Mouse (Mus musculus): ENCODE measurements at regions not wholly inside any gene's neighbourhood (a gene's known extent, or its start where the extent isn't known, plus 50 kb on each side); places are given as distances from the start of the nearest gene placed in this dataset.
"Not testable (repeated sequence)": the region's sequence is repeated elsewhere in the genome, so short reads cannot be mapped to it uniquely, and the experiment has no call there.

DNA sequence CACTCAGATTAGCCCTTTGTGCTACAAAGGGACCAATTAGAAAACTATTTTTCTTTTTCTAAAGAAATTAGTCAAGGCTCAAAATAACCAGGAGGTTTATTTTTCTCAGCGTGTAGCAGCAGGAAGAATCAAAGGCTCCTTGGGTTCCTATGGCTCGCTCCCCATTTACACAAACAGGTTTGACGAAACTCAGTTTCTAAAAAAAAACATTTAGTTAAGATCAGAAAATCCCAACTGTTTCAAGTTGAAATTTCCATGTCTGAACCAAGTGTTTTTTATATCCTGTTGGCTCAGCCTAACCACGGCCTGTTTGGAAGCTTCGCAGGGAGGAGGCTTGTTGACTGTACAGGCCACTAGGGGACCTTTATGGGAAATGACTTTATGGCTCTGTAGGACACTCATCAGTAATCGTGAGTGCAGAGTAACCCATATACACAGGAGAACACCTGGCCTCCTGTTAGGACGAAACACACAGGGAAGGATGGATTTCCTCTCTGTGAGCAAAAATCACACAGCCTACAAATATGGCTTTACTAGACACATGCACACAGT is 215.6 kb upstream of the Sesn3 start:
- 43% methylated on average over 7 of the region's 7 CpGs for WGBS

DNA sequence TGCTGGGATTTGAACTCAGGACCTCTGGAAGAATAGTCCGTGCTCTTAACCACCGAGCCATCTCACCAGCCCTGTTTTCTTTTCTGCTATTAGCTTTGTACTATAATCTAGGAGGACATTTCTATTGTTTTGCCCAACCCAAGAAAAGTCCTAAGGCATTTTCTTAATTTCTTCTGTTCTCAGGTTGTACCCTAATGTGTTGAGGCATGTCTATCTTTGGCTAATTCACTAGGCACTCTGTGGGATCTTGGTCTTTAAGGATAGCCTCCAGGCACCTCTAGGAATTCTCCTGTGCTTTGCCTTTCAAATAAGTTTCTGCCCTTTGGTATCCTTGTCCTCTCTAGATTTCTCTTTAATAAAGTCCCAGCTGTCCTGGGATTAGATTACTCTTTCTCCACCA is 214.6 kb upstream of the Sesn3 start:
- no peak overlapping the region for H3K9ac ChIP-seq (ENCODE audit: low read length)
- no peaks in the 10 kb centered on the region for H3K27me3 ChIP-seq (ENCODE audit: control insufficient read depth, insufficient read depth, low read length)
- no peaks in the 10 kb centered on the region for H3K9me3 ChIP-seq (replicated peaks; ENCODE audit: control insufficient read depth, low read length)
- no peak overlapping the region for H3K4me3 ChIP-seq (replicated peaks; ENCODE audit: low read length)
- H3K27ac ChIP-seq (ENCODE audit: low read length), result no peak overlapping the region
- no peak overlapping the region for H3K4me2 ChIP-seq (ENCODE audit: low read depth, low read length)
- no peaks in the 10 kb centered on the region for H3K36me3 ChIP-seq (ENCODE audit: control insufficient read depth, insufficient read depth, low read length)
- H3K4me1 ChIP-seq (ENCODE audit: control insufficient read depth, insufficient read depth, low read length), result peaks cover 34% of the 10 kb centered on the region
- WGBS, result 83% methylated on average over 2 of the region's 2 CpGs
- ATAC-seq (ENCODE audit: insufficient read depth, low FRiP score), result no peak

More for the DNA sequence above, 215.6 kb upstream of the Sesn3 start:
- Histone ChIP-seq H3K27ac (ENCODE audit: low read length) (peak overlapping the region; percentile 65), H3K9me3 (replicated peaks; ENCODE audit: control insufficient read depth, low read length) (no peaks in the 10 kb centered on the region), H3K4me2 (ENCODE audit: low read depth, low read length) (no peak overlapping the region), H3K4me3 (replicated peaks; ENCODE audit: low read length) (no peak overlapping the region), H3K9ac (ENCODE audit: low read length) (no peak overlapping the region), H3K27me3 (ENCODE audit: control insufficient read depth, insufficient read depth, low read length) (no peaks in the 10 kb centered on the region), H3K4me1 (ENCODE audit: control insufficient read depth, insufficient read depth, low read length) (peaks cover 34% of the 10 kb centered on the region), H3K36me3 (ENCODE audit: control insufficient read depth, insufficient read depth, low read length) (no peaks in the 10 kb centered on the region)
- ATAC-seq (ENCODE audit: insufficient read depth, low FRiP score), result no peak

DNA sequence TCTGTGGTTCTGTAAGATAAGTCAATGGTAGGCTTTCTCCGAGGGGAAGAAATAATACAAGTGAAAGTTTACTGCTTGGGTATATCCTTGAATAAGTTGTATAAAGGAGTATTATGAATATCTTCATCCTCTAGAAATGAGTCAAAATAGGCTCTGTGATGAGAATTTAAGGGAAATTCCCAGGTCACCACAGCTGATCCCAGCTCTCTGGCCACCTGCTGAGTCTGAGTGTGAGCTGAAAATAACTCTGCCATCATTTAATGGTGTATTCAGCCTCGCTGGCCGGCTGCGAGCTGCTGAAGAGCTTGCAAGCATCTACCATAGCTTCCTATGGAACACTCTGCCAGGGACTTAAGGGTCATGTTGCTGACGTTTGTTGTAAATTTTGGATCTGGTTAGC is 213.5 kb upstream of the Sesn3 start:
- no peak for ATAC-seq (ENCODE audit: insufficient read depth, low FRiP score)
- H3K4me2 ChIP-seq (ENCODE audit: low read depth, low read length), result no peak overlapping the region
- H3K4me1 ChIP-seq (ENCODE audit: control insufficient read depth, insufficient read depth, low read length), result peaks cover 28% of the 10 kb centered on the region
- no peak overlapping the region for H3K9ac ChIP-seq (ENCODE audit: low read length)
- no peaks in the 10 kb centered on the region for H3K36me3 ChIP-seq (ENCODE audit: control insufficient read depth, insufficient read depth, low read length)
- H3K27me3 ChIP-seq (ENCODE audit: control insufficient read depth, insufficient read depth, low read length), result no peaks in the 10 kb centered on the region
- H3K27ac ChIP-seq (ENCODE audit: low read length), result no peak overlapping the region
- 78% methylated on average over 5 of the region's 5 CpGs for WGBS
- H3K9me3 ChIP-seq (replicated peaks; ENCODE audit: control insufficient read depth, low read length), result no peaks in the 10 kb centered on the region
- H3K4me3 ChIP-seq (replicated peaks; ENCODE audit: low read length), result no peak overlapping the region

DNA sequence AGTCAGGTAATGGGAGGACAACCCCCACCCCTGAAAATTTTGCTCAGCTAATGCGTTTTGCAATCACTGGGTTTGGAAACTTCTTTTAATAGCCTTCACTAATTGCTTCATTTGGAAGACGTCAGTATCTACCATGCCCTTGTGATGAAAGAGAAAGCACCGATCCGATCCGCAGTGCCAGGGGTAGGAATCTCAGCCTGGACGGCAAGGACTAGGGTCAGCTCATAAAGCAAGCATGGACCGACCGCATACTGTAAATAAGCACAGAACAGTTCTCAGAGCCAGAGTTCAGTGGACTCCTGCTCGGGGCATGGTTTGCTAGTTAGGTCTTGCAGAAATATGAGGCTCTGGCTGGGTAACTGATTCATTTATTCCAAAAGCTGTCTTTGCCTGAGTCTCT is 213.0 kb upstream of the Sesn3 start:
- Histone ChIP-seq H3K4me2 (ENCODE audit: low read depth, low read length) (no peak overlapping the region), H3K4me1 (ENCODE audit: control insufficient read depth, insufficient read depth, low read length) (peaks cover 24% of the 10 kb centered on the region), H3K27me3 (ENCODE audit: control insufficient read depth, insufficient read depth, low read length) (no peaks in the 10 kb centered on the region), H3K9me3 (replicated peaks; ENCODE audit: control insufficient read depth, low read length) (no peaks in the 10 kb centered on the region), H3K36me3 (ENCODE audit: control insufficient read depth, insufficient read depth, low read length) (no peaks in the 10 kb centered on the region), H3K9ac (ENCODE audit: low read length) (no peak overlapping the region), H3K27ac (ENCODE audit: low read length) (no peak overlapping the region), H3K4me3 (replicated peaks; ENCODE audit: low read length) (no peak overlapping the region)
- no peak for ATAC-seq (ENCODE audit: insufficient read depth, low FRiP score)
- WGBS, result 70% methylated on average over 9 of the region's 9 CpGs

DNA sequence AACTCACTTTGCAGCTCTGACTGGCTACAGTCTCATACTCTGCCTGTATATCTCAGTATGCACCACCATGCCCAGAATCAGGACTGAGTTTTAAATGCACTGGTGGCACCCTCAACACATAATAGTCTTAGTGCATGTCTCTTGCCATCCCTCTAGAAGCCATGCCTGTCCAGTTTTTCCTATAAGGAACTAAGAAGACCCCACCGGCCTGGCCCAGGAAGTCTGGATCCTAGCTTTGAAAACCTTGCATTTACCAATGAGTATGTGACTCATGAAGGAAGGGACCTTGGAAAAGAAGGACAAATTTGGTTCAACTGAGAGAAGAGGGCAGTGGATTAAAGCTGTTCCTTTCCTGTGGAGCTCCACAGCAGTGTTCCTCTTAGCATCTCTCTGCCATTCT is 212.2 kb upstream of the Sesn3 start:
- Histone ChIP-seq H3K4me2 (ENCODE audit: low read depth, low read length) (no peak overlapping the region), H3K4me3 (replicated peaks; ENCODE audit: low read length) (no peak overlapping the region), H3K27me3 (ENCODE audit: control insufficient read depth, insufficient read depth, low read length) (no peaks in the 10 kb centered on the region), H3K4me1 (ENCODE audit: control insufficient read depth, insufficient read depth, low read length) (peaks cover 18% of the 10 kb centered on the region; the same call in 1 of the 2 replicates), H3K36me3 (ENCODE audit: control insufficient read depth, insufficient read depth, low read length) (no peaks in the 10 kb centered on the region), H3K9me3 (replicated peaks; ENCODE audit: control insufficient read depth, low read length) (no peaks in the 10 kb centered on the region), H3K9ac (ENCODE audit: low read length) (no peak overlapping the region), H3K27ac (ENCODE audit: low read length) (no peak overlapping the region)
- 91% methylated on average over 1 of the region's 1 CpGs for WGBS
- ATAC-seq (ENCODE audit: insufficient read depth, low FRiP score), result no peak

DNA sequence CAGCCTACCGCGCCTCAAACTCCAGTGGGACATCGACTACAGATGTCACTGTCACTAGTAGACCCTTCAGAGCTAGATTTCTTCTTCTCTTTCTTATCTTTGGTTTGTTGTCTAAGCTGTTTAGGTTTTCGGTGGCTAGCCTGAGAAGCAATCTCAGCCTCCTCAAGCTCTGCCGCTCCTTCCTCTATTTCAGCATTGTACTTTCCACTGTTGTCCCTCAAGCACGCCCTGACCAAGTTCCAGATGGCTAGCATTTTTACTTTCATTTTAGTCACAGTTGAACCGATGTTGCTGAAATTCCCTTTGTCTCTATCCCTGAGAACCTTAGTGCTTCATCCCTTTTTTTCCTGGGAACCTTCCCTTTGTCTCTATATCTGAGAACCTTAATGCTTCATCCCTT is 208.1 kb upstream of the Sesn3 start:
- not testable (repeated sequence) for H3K27ac ChIP-seq (ENCODE audit: low read length); H3K27me3 ChIP-seq (ENCODE audit: control insufficient read depth, insufficient read depth, low read length); H3K4me1 ChIP-seq (ENCODE audit: control insufficient read depth, insufficient read depth, low read length); ATAC-seq (ENCODE audit: insufficient read depth, low FRiP score); H3K4me2 ChIP-seq (ENCODE audit: low read depth, low read length); H3K36me3 ChIP-seq (ENCODE audit: control insufficient read depth, insufficient read depth, low read length); H3K9me3 ChIP-seq (replicated peaks; ENCODE audit: control insufficient read depth, low read length); H3K4me3 ChIP-seq (replicated peaks; ENCODE audit: low read length); H3K9ac ChIP-seq (ENCODE audit: low read length)
- 90% methylated on average over 7 of the region's 7 CpGs for WGBS

DNA sequence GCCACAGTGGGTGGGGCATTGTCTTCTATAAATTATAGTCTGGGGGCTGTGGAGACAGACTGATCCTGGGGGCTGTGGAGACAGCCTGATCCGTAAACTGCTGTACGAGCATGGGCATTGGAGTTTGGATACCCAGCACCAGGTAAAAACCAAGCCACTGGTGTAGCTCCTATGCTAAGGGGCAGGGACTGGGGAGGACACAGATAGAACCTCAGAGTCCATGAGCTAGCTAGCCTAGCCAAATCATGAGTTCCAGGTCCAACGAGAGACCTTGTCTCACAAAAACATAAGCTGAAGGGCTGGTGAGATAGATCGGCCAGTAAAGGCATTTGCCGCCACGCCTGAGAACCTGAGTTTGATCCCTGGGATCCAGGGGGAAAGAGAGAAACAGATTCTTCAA is 205.8 kb upstream of the Sesn3 start:
- WGBS, result 96% methylated on average over 6 of the region's 6 CpGs
- Histone ChIP-seq H3K4me2 (ENCODE audit: low read depth, low read length) (no peak overlapping the region), H3K27ac (ENCODE audit: low read length) (no peak overlapping the region), H3K36me3 (ENCODE audit: control insufficient read depth, insufficient read depth, low read length) (no peaks in the 10 kb centered on the region), H3K9ac (ENCODE audit: low read length) (no peak overlapping the region), H3K4me3 (replicated peaks; ENCODE audit: low read length) (no peak overlapping the region), H3K27me3 (ENCODE audit: control insufficient read depth, insufficient read depth, low read length) (no peaks in the 10 kb centered on the region), H3K4me1 (ENCODE audit: control insufficient read depth, insufficient read depth, low read length) (no peaks in the 10 kb centered on the region), H3K9me3 (replicated peaks; ENCODE audit: control insufficient read depth, low read length) (no peaks in the 10 kb centered on the region)
- ATAC-seq (ENCODE audit: insufficient read depth, low FRiP score), result no peak

DNA sequence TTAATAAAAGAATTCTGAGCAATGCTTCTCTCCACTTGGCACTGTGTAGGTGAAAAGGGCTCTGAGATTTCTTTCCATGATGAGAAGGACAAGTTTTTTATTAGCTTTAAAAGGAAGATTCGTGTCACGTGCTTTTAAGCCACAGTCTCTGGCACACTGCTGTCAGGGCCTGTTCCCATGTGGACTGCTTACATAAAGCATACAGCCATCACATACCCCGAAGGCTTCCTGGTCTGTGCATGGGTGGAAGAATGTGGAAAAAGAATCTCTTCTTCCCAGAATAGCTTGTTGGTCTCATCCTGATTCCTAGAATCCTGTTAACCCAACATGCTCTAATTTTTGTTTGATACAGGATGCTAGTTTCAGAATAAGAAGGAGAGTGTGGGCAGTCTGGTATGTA is 205.1 kb upstream of the Sesn3 start:
- Histone ChIP-seq H3K9ac (ENCODE audit: low read length) (no peak overlapping the region), H3K27me3 (ENCODE audit: control insufficient read depth, insufficient read depth, low read length) (no peaks in the 10 kb centered on the region), H3K4me1 (ENCODE audit: control insufficient read depth, insufficient read depth, low read length) (no peaks in the 10 kb centered on the region), H3K4me2 (ENCODE audit: low read depth, low read length) (no peak overlapping the region), H3K9me3 (replicated peaks; ENCODE audit: control insufficient read depth, low read length) (no peaks in the 10 kb centered on the region), H3K27ac (ENCODE audit: low read length) (no peak overlapping the region), H3K4me3 (replicated peaks; ENCODE audit: low read length) (no peak overlapping the region), H3K36me3 (ENCODE audit: control insufficient read depth, insufficient read depth, low read length) (no peaks in the 10 kb centered on the region)
- WGBS, result 64% methylated on average over 3 of the region's 3 CpGs
- ATAC-seq (ENCODE audit: insufficient read depth, low FRiP score), result no peak

DNA sequence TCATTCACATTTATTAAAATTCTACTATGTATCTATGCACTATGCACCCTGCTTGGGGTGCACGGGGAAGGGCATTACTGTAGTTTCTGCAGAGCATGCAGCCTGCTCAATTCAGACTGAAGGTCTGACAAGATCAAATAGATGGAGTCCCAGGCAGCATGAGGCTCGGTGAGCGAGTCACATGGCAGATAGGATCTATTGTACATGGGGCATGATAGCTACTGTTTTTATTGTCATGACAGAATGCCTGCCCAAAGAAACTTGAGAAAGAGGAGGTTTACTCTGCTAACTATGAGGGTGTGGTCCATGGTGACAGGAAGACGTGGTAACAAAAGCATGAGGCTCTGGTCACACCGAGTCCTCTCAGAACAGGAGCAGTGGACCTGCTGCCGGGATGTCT is 203.1 kb upstream of the Sesn3 start:
- WGBS, result 66% methylated on average over 6 of the region's 6 CpGs
- Histone ChIP-seq H3K4me3 (replicated peaks; ENCODE audit: low read length) (no peak overlapping the region), H3K9me3 (replicated peaks; ENCODE audit: control insufficient read depth, low read length) (no peaks in the 10 kb centered on the region), H3K27ac (ENCODE audit: low read length) (no peak overlapping the region), H3K4me1 (ENCODE audit: control insufficient read depth, insufficient read depth, low read length) (no peaks in the 10 kb centered on the region), H3K9ac (ENCODE audit: low read length) (no peak overlapping the region), H3K4me2 (ENCODE audit: low read depth, low read length) (no peak overlapping the region), H3K36me3 (ENCODE audit: control insufficient read depth, insufficient read depth, low read length) (no peaks in the 10 kb centered on the region), H3K27me3 (ENCODE audit: control insufficient read depth, insufficient read depth, low read length) (no peaks in the 10 kb centered on the region)
- ATAC-seq (ENCODE audit: insufficient read depth, low FRiP score), result no peak

DNA sequence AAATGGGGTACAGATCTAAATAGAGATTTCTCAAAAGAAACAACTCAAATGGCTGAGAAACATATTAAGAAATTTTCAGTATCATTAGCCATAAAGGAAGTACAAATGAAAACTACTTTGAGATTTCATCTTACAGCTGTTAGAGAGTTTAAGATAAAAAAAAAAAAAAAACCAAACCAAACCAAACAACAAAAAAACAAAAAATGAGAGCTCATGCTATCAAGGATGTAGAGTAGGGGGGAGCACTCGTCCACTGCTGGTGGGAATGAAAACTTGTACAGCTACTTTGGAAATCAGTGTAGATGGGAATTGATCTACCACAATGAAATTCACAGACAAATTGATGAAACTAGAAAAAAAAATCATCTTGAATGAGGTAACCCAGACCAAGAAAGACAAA is 201.9 kb upstream of the Sesn3 start:
- 67% methylated on average over 1 of the region's 1 CpGs for WGBS
- Histone ChIP-seq H3K4me1 (ENCODE audit: control insufficient read depth, insufficient read depth, low read length) (no peaks in the 10 kb centered on the region), H3K27ac (ENCODE audit: low read length) (no peak overlapping the region), H3K27me3 (ENCODE audit: control insufficient read depth, insufficient read depth, low read length) (no peaks in the 10 kb centered on the region), H3K4me3 (replicated peaks; ENCODE audit: low read length) (no peak overlapping the region), H3K4me2 (ENCODE audit: low read depth, low read length) (no peak overlapping the region), H3K9ac (ENCODE audit: low read length) (no peak overlapping the region), H3K9me3 (replicated peaks; ENCODE audit: control insufficient read depth, low read length) (no peaks in the 10 kb centered on the region), H3K36me3 (ENCODE audit: control insufficient read depth, insufficient read depth, low read length) (no peaks in the 10 kb centered on the region)
- ATAC-seq (ENCODE audit: insufficient read depth, low FRiP score), result no peak

Data from stomach, embryonic 16.5 days (tissue).